Mouse (Mus musculus): ENCODE results near the gene Slc35e4.
"Not testable (repeated sequence)": the region's sequence is repeated elsewhere in the genome, so short reads cannot be mapped to it uniquely, and the experiment has no call there.

Slc35e4 gene

DNA sequence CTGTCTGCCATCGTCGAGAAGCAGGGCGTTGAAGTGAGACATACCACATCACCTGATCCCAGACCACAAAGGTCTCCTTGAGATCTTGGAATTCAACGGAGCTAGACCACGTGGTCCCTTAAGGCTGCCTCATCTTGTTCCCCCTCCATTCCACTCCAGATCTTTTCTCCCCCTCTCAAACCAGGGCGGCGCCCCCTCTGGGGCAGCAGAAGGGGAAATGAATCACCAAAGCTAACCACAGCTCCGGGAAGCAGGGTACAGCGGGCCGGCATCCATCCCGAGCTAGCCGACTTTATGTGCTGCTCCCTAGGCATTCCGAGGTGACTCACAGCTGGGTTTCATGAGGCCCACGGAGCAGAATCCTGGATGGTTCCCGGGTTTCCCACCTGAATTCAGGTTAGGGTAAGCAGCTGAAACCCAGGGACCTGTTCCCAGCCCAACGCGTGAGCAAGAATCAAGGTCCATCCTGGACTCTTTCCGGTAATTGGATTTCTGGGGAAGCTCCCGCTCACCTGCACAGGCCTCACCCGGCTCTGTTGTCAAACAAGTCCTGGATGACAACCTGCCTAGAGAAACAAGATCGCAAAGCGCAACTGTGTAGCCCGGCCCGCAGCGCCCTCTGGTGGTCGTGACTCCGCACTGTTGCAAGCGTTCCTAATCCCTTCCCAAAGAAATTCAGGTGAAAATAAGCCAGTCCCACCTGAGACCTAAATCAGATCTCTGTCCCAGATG is at the start of gene Slc35e4:
TSS of gene Slc35e4 (minus strand) at position 556 of the 732 bp plus-strand sequence.
- peak; percentile 72 for DNase-seq (ENCODE audit: low spot score)

DNA sequence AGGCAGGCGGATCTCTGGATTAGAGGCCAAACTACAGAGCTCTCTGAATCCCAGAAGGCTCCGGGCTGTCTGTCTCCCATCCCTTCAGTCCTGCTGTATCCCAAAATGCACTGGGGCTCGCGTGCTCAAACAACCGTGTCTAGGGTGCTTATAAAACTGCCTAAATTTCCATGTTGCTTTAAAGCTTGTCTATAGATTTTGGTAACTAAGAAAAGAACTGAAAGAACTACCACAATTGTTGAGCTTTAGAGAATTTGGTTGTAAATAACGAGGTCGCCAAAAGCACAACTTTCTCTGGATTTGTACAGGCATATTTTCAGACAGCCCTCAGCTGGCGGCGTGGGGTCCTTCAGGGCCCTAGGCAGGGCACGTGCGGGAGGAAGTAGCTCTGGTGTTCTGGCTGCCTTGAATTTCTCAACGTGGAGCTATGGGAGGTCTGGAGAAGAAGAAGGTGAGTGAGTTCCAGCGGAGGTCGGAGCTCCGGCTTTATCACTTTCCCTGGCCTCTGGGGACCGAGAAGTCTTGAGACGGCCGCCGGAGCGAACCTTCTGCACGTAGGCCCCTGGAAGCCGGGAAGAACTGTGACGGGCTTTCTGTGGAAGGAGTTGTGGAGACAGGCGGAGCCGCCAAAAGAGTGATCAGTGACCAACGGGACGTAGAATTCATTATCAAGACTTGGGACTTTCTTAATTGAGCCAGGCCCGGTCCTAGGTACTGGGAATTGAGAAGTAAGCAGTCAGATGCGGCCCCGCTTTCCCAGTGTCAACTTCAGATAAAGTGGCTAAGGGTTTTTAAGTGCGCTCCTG is 49.3 kb upstream of the Slc35e4 start, which contains the start of gene Pes1:
TSS of gene Pes1 (plus strand) at position 366 of the 806 bp plus-strand sequence.
- DNase-seq (ENCODE audit: low spot score): peak; percentile 72

GRCm38 (mm10) chr11:3963155-3963554 is 48.7 kb upstream of the Slc35e4 start:
- DNase-seq (ENCODE audit: low spot score): no peak

DNA sequence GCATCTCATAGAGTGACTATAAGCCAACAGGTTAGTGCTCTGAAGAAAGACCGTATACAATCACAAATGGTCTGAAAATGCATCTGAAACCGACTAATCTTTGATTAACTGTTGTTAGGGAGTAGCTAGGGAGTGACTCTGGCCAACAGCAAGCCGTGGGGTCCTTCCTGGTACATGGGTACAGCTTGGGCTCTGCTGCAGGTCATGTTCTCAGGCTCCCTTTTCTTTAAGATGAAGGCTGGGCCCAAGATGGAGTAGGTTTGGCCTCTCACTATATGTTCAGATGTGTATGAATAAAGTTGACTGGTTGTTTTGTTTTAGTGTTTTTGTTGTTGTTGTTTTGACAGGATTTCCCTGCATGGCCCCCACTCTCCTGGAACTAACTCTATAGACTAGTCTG is 47.3 kb upstream of the Slc35e4 start:
- DNase-seq (ENCODE audit: low spot score): no peak

DNA sequence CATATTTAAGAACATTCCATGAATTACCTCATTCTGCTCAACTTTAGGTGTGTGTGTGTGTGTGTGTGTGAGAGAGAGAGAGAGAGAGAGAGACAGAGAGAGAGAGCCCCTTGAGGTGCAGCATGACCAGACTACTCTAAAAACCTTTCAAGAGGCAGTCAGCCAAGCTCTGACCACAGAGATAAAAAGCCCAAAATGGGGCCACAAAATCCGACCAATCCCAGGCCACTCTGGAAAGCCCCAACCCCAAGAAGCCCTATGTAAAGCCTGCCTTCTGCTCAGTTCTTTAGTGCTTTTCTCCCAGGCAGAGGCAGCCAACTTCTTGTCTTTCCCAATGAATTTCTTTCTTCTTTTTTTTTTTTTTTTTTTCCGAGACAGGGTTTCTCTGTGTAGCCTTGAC is 46.4 kb upstream of the Slc35e4 start:
- DNase-seq (ENCODE audit: low spot score): no peak

DNA sequence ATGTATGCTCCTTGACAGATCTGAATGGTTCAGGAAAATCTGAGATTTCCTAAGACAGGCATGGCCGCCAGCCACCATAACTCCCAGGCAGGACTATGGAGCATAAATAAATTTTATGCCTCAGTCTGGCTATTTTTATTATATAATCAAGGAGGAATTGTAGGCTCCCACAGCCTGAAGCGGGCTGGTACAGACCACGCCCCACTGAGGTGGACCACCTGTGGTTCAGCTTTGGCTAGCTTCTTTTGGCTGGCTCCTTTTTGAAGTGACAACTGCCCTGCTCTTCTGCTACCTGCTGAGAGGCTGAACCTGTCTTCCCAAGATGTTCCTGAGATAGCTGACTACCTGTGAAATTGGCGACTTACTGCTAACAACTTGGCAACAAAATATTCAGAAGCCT is 40.9 kb upstream of the Slc35e4 start:
- DNase-seq (ENCODE audit: low spot score): not testable (repeated sequence)

- DNase-seq (ENCODE audit: low spot score): not testable (repeated sequence)
Observed at GRCm38 (mm10) chr11:3954876-3955275, 40.4 kb upstream of the Slc35e4 start.

GRCm38 (mm10) chr11:3946386-3946785 is 31.9 kb upstream of the Slc35e4 start:
- no peak for DNase-seq (ENCODE audit: low spot score)

- DNase-seq (ENCODE audit: low spot score): no peak
Observed at GRCm38 (mm10) chr11:3941371-3941770, 26.9 kb upstream of the Slc35e4 start.

GRCm38 (mm10) chr11:3937321-3937874 is 22.9 kb upstream of the Slc35e4 start:
- DNase-seq (ENCODE audit: low spot score): no peak

- DNase-seq (ENCODE audit: low spot score): no peak
Observed at GRCm38 (mm10) chr11:3936318-3936717, 21.9 kb upstream of the Slc35e4 start.

DNA sequence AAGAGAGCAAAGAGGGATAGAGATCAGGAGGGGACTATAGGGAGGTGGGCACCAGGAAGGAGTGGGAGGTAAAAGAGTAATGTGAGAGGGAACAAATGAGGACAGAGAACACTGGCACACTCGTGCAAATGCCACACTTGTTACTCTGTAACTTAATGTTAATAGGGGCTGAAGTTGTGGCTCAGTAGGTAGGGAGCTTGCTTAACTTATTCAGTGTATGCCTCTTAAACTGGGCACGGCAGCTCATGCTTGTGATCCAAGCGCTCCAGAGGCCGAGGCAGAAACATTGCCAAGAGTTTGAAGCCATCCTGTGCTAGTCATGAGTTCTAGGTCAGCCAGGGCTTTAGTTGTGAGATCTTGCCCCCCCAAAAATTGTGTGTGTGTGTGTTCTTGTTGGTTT is 20.7 kb upstream of the Slc35e4 start:
- DNase-seq (ENCODE audit: low spot score): no peak

- DNase-seq (ENCODE audit: low spot score): no peak
Observed at GRCm38 (mm10) chr11:3933756-3934285, 19.4 kb upstream of the Slc35e4 start.

DNA sequence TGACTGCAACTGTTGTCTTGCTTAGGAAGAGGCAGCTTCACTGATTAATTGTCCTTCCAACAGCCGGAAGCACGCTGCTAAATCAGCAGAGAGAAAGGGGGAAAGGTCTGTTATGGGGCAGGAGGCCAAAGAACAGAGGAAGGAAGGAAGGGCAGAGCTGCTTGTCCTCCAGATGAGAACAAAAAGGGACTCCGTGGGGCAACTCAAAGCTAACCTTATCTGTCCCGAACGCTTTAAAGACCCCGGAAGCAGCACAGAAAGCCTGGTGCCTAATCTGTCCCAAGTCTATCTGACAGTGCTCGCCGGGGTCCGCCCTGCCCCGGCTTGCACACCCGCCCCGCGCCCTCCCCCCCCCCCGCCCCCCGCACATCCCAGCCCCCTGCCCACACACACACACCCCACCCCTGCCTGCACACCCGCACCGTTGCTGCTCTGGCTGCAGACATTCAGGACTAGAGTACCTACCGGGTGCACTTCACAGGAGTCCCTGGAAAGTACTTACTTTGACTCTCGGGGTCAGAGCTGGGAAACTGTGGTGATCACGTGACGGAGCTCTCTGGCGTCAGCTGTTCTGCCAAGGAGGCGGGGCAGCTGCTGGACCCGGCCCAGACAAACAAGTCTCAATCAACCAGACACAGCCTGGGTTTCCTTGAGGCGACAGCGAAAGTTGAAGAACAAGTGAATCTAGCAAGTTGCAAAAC is 17.2 kb upstream of the Slc35e4 start, which contains the start of gene Tcn2:
TSS of gene Tcn2 (minus strand) at position 649 of the 701 bp plus-strand sequence.
- DNase-seq (ENCODE audit: low spot score): peak; percentile 85

GRCm38 (mm10) chr11:3930931-3931330 is 16.5 kb upstream of the Slc35e4 start:
- DNase-seq (ENCODE audit: low spot score): no peak

GRCm38 (mm10) chr11:3930019-3930418 is 15.6 kb upstream of the Slc35e4 start:
- DNase-seq (ENCODE audit: low spot score): no peak

DNA sequence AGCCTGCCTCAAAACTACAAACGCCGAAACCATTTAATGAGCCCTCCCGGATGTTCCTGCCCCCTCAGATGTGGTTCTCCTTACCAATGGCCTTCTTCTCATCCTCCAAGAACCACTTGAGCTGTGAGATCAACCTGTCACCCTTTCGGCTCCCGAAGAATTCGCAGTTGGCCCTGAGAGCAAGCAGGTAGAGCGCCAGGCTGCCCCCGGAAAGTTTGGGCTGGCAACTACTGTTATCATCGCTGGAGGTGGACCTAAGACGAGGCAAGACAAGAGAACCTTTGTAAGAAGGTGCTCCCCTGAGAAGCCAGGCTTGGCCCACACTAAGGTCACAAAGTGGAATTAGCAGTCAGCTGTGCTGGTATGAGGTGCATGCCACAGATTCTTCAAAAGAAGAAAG is 11.5 kb upstream of the Slc35e4 start:
- DNase-seq (ENCODE audit: low spot score): no peak

GRCm38 (mm10) chr11:3922731-3923130 is 8.3 kb upstream of the Slc35e4 start:
- DNase-seq (ENCODE audit: low spot score): no peak

DNA sequence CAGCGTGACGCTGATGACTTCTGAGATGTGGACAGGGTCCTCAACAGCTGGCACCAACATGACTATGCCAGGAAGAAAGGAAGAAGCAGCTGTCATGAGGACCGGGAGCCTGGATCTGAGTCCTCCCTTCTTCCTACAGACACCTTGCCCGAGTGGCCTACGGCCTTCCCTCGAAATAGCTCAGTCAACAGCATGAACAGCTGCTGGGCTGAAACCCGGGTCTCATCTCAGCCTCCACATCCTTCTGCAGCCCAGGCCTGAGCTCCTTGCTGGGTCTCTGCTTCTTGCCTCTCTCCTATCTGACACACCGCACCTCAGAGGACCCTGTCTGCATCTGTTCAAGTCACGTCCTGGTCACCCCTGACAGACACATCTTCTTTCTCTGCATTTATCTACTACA is 7.7 kb upstream of the Slc35e4 start:
- no peak for DNase-seq (ENCODE audit: low spot score)

- peak; percentile 39 for DNase-seq (ENCODE audit: low spot score)
Observed at GRCm38 (mm10) chr11:3921281-3921850, 6.9 kb upstream of the Slc35e4 start.

DNA sequence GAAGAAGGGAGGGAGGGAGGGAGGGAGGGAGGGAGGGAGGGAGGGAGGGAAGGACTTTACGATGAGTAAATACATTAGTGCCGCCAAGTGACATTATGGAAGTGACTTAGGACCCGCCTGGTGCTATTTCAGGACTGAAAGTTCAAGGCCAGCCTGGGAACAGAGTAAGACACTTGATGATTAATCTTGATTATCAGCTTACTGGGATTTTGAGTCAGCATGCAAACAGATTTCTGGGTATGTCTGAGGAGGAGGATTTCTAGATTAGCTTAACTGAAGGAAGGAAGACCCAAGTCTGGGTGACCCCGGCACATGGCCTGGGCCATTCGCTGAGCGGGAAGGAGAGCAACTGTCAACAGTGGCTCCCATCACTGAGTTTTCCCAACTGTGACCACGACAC is 6.0 kb upstream of the Slc35e4 start:
- DNase-seq (ENCODE audit: low spot score): no peak

DNA sequence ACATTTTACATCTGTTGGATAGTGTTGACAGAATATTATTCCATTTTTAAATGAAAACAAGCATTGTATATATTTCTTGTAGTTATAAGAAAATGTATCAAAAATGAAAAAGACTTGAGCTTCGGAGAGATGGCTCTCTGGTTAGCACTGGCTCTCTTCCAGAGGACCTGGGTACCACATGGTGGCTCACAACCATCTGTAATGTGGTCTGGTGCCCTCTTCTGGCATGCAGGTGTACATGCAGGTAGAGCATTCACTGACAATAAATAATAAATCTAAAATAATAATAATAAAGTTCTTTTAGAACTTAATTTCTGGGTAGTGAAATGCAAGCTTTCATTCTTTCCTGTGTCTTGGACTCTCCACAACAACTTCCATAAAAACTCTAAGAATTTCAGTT is 4.3 kb upstream of the Slc35e4 start:
- no peak for DNase-seq (ENCODE audit: low spot score)
